Mouse (Mus musculus) MEL (cell line): ENCODE data around the gene 1700023F06Rik. TPM values are rescaled to one million over a fixed set of nuclear protein-coding genes. Genes with fewer than 3 reads are reported as not detected.

ENCODE experiments used
- DNase-seq: peaks from one replicate; pipeline ENCODE4 v3.0.0; 2011; ENCODE audit warnings: low read depth, low spot score
- H3K27ac ChIP-seq: 2 replicates; pipeline ENCODE4 v1.5.1; 2012; ENCODE audit warnings: low read depth, mild to moderate bottlenecking, control low read depth, low read length, moderate library complexity; ENCODE audit not compliant: control insufficient read depth
- H3K27me3 ChIP-seq, 2 experiments: fragments of 150-350 bp in 1 of 2; sonication (generic) in 1 of 2; 2 replicates each; pipeline ENCODE4 v1.6.1; 2012; ENCODE audit warnings: low read length in 2 of 2, mild to moderate bottlenecking in 2 of 2, improper control_type of control experiment in 1 of 2, moderate library complexity in 1 of 2; ENCODE audit not compliant: insufficient read depth in 2 of 2, control insufficient read depth in 1 of 2
- H3K36me3 ChIP-seq, 2 experiments: 2 replicates each; pipeline ENCODE4 v1.6.1; 2012 to 2014; ENCODE audit warnings: low read length in 2 of 2, improper control_type of control experiment in 1 of 2, inconsistent platforms in 1 of 2, mild to moderate bottlenecking in 1 of 2; ENCODE audit not compliant: insufficient read depth in 2 of 2, control insufficient read depth in 1 of 2
- H3K4me1 ChIP-seq, 2 experiments: fragments of 150-350 bp in 1 of 2; sonication (generic) in 1 of 2; 2 replicates each; pipeline ENCODE4 v1.6.1; 2012; ENCODE audit warnings: low read length in 2 of 2, improper control_type of control experiment in 1 of 2, mild to moderate bottlenecking in 1 of 2; ENCODE audit not compliant: insufficient read depth in 2 of 2, control insufficient read depth in 1 of 2
- H3K4me3 ChIP-seq, 2 experiments: fragments of 150-350 bp in 1 of 2; sonication (generic) in 1 of 2; 2 replicates each; pipeline ENCODE4 v1.5.1; 2012; ENCODE audit warnings: low read depth in 2 of 2, low read length in 2 of 2, mild to moderate bottlenecking in 2 of 2, moderate library complexity in 2 of 2, control low read depth in 1 of 2, improper control_type of control experiment in 1 of 2; ENCODE audit not compliant: control insufficient read depth in 1 of 2, insufficient read depth in 1 of 2
- H3K79me2 ChIP-seq: 2 replicates; pipeline ENCODE4 v1.6.1; 2012; ENCODE audit warnings: mild to moderate bottlenecking, low read length, moderate library complexity; ENCODE audit not compliant: control insufficient read depth, poor library complexity, insufficient read depth
- H3K9ac ChIP-seq: 2 replicates; pipeline ENCODE4 v1.6.1; 2012; ENCODE audit warnings: low read depth, mild to moderate bottlenecking, control low read depth, low read length, moderate library complexity; ENCODE audit not compliant: control insufficient read depth, poor library complexity, severe bottlenecking
- H3K9me3 ChIP-seq: fragments of 150-350 bp; sonication (generic); replicated peaks from 2 replicates; pipeline ENCODE4 v1.6.1; 2012; ENCODE audit warnings: mild to moderate bottlenecking, low read length, improper control_type of control experiment, moderate library complexity; ENCODE audit not compliant: insufficient read depth
- BHLHE40 ChIP-seq: IDR thresholded peaks from 2 replicates; pipeline ENCODE4 v1.6.1; 2012; ENCODE audit warnings: low read depth, mild to moderate bottlenecking, inconsistent platforms, low read length, improper control_type of control experiment, borderline replicate concordance
- CHD2 ChIP-seq: IDR thresholded peaks from 2 replicates; pipeline ENCODE4 v1.6.1; 2011; ENCODE audit warnings: low read length, improper control_type of control experiment
- CTCF ChIP-seq, 3 experiments: IDR thresholded peaks in 2 of 3; conservative IDR thresholded peaks in 1 of 3; 2 replicates each; pipeline ENCODE4 v1.5.1; 2011 to 2012; ENCODE audit warnings: low read length in 3 of 3, low read depth in 2 of 3, mild to moderate bottlenecking in 2 of 3, improper control_type of control experiment in 1 of 3, inconsistent platforms in 1 of 3, mixed read lengths in 1 of 3, moderate library complexity in 1 of 3; ENCODE audit not compliant: control insufficient read depth in 1 of 3, insufficient read depth in 1 of 3, poor library complexity in 1 of 3, severe bottlenecking in 1 of 3
- EP300 ChIP-seq, 2 experiments: IDR thresholded peaks; 2 replicates each; pipeline ENCODE4 v1.6.1; 2011; ENCODE audit warnings: improper control_type of control experiment in 2 of 2, low read length in 2 of 2, low read depth in 1 of 2, mild to moderate bottlenecking in 1 of 2
- GABPA ChIP-seq: IDR thresholded peaks from 2 replicates; pipeline ENCODE4 v1.6.1; 2012; ENCODE audit warnings: low read depth, mild to moderate bottlenecking, inconsistent platforms, low read length, improper control_type of control experiment, moderate library complexity
- GATA1 ChIP-seq: IDR thresholded peaks from 2 replicates; pipeline ENCODE4 v1.6.1; 2011; ENCODE audit warnings: low read depth, low read length, improper control_type of control experiment
- JUND ChIP-seq: IDR thresholded peaks from 2 replicates; pipeline ENCODE4 v1.6.1; 2011; ENCODE audit warnings: low read depth, mild to moderate bottlenecking, improper control_type of control experiment, low read length
- KAT2A ChIP-seq: conservative IDR thresholded peaks from 2 replicates; pipeline ENCODE4 v1.6.1; 2012; ENCODE audit warnings: low read depth, low read length, improper control_type of control experiment, inconsistent platforms
- MYC ChIP-seq: IDR thresholded peaks from 2 replicates; pipeline ENCODE4 v1.6.1; 2011; ENCODE audit warnings: low read depth, mild to moderate bottlenecking, low read length, improper control_type of control experiment, moderate library complexity
- NRF1 ChIP-seq: IDR thresholded peaks from 2 replicates; pipeline ENCODE4 v1.6.1; 2014; ENCODE audit warnings: low read depth, mild to moderate bottlenecking, inconsistent platforms, low read length, improper control_type of control experiment, moderate library complexity; ENCODE audit not compliant: poor library complexity, insufficient read depth, severe bottlenecking
- POLR2A ChIP-seq, 2 experiments: IDR thresholded peaks; 2 replicates each; pipeline ENCODE4 v1.6.1; 2011 to 2012; ENCODE audit warnings: low read length in 2 of 2, mild to moderate bottlenecking in 2 of 2, control low read depth in 1 of 2, improper control_type of control experiment in 1 of 2, low read depth in 1 of 2, moderate library complexity in 1 of 2; ENCODE audit not compliant: control insufficient read depth in 1 of 2, insufficient read depth in 1 of 2, poor library complexity in 1 of 2
- POLR2AphosphoS2 ChIP-seq: IDR thresholded peaks from 2 replicates; pipeline ENCODE4 v1.6.1; 2011; ENCODE audit warnings: low read length, improper control_type of control experiment
- RCOR1 ChIP-seq: IDR thresholded peaks from 2 replicates; pipeline ENCODE4 v1.6.1; 2012; ENCODE audit warnings: low read depth, mild to moderate bottlenecking, inconsistent platforms, low read length, improper control_type of control experiment
- TAL1 ChIP-seq: IDR thresholded peaks from 2 replicates; pipeline ENCODE4 v1.6.1; 2012; ENCODE audit warnings: mild to moderate bottlenecking, inconsistent platforms, low read length, moderate library complexity, mixed read lengths
- TBP ChIP-seq: IDR thresholded peaks from 2 replicates; pipeline ENCODE4 v1.8.0; 2011; ENCODE audit warnings: low read depth, low read length, improper control_type of control experiment
- TCF12 ChIP-seq: IDR thresholded peaks from 2 replicates; pipeline ENCODE4 v1.6.1; 2014; ENCODE audit warnings: low read depth, mild to moderate bottlenecking, inconsistent platforms, low read length, improper control_type of control experiment, moderate library complexity
- USF2 ChIP-seq, 2 experiments: IDR thresholded peaks; 2 replicates each; pipeline ENCODE4 v1.6.1; 2011 to 2012; ENCODE audit warnings: improper control_type of control experiment in 2 of 2, low read length in 2 of 2, borderline replicate concordance in 1 of 2, inconsistent platforms in 1 of 2, low read depth in 1 of 2, mild to moderate bottlenecking in 1 of 2; ENCODE audit not compliant: insufficient read depth in 1 of 2
- ZKSCAN1 ChIP-seq: IDR thresholded peaks from 2 replicates; pipeline ENCODE4 v1.6.1; 2012; ENCODE audit warnings: low read depth, mild to moderate bottlenecking, inconsistent platforms, low read length, improper control_type of control experiment, moderate library complexity
- ZMIZ1 ChIP-seq: IDR thresholded peaks from 2 replicates; pipeline ENCODE4 v1.6.1; 2012; ENCODE audit warnings: low read depth, mild to moderate bottlenecking, inconsistent platforms, low read length, improper control_type of control experiment, moderate library complexity
- polyA plus RNA-seq, 2 experiments: library from polyadenylated mRNA; stranded (reverse) in 1 of 2; unstranded in 1 of 2; fragments of >175 nt in 1 of 2; fragments of >200 nt in 1 of 2; gene quantifications; 2 replicates each; pipeline versions ENCODE4 v1.2.1 to v1.2.4; 2012; ENCODE audit warnings: low replicate concordance in 2 of 2, low read depth in 1 of 2; ENCODE audit not compliant: insufficient read length in 2 of 2, insufficient read depth in 1 of 2, missing spikeins in 1 of 2
- total RNA-seq: library from RNA; depleted of rRNA; stranded (reverse); fragments of 300-350 nt; gene quantifications from 2 replicates; pipeline ENCODE4 v1.2.3, GENCODE M21; 2012

The 1700023F06Rik gene
- total and polyA plus RNA-seq, 3 experiments, result not detected

DNA sequence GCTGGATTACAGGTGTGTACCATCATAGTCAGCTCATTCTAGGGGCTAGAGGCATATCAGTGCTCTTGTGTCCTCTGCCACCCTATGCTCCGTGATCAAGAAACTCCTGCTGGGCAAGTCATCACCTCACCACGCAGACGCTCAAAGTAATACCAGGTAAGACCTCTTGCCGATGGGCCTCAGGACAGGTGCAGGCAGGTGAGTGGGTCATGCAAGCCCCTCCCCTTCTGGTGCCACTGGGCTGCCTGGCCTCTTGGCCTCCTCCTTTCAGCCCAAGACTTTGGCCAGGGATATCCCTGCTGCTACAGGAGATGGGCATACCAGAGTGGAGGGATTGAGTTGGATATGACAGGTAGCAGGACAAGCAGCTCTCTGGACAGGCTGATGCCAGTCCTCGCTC lies 10.9 kb upstream of the 1700023F06Rik start:
- H3K36me3 ChIP-seq, result peaks cover 0 to 7% of the 10 kb centered on the region in 2 experiments; a peak in 2 of 4 replicates
- TF ChIP-seq GABPA (no peak), JUND (no peak), CTCF (IDR thresholded peaks at IDR 0.05 in 2 of 3, conservative IDR thresholded peaks at IDR 0.05 in 1 of 3; ENCODE audit: control insufficient read depth in 1 of 3, insufficient read depth in 1 of 3, low read depth in 2 of 3, low read length in 3 of 3, poor library complexity in 1 of 3, severe bottlenecking in 1 of 3) (no peak), NRF1 (no peak), TAL1 (no peak)

GRCm38 (mm10) chr11:103218517-103218901 lies 10.2 kb upstream of the 1700023F06Rik start:
- Histone ChIP-seq H3K4me3 (no peak overlapping the region), H3K9ac (no peak overlapping the region), H3K27me3 (no peaks in the 10 kb centered on the region), H3K9me3 (no peaks in the 10 kb centered on the region), H3K36me3 (peaks cover 0 to 7% of the 10 kb centered on the region in 2 experiments; a peak in 2 of 4 replicates), H3K79me2 (no peaks in the 10 kb centered on the region), H3K4me1 (peaks cover 0 to 9% of the 10 kb centered on the region in 2 experiments; a peak in 3 of 4 replicates), H3K27ac (no peak overlapping the region)
- no peak for DNase-seq
- TF ChIP-seq GABPA (no peak), BHLHE40 (no peak), MYC (no peak), RCOR1 (no peak), ZKSCAN1 (no peak), USF2 (IDR thresholded peaks at IDR 0.05; ENCODE audit: borderline replicate concordance in 1 of 2, insufficient read depth in 1 of 2, low read depth in 1 of 2, low read length in 2 of 2) (no peak), ZMIZ1 (no peak), POLR2AphosphoS2 (no peak), EP300 (IDR thresholded peaks at IDR 0.05; ENCODE audit: low read depth in 1 of 2, low read length in 2 of 2) (no peak), GATA1 (no peak), POLR2A (IDR thresholded peaks at IDR 0.05; ENCODE audit: control insufficient read depth in 1 of 2, insufficient read depth in 1 of 2, low read depth in 1 of 2, low read length in 2 of 2, poor library complexity in 1 of 2) (no peak), CHD2 (no peak), TBP (no peak), TCF12 (no peak), KAT2A (no peak)

More for the DNA sequence above, 10.9 kb upstream of the 1700023F06Rik start:
- peaks cover 0 to 9% of the 10 kb centered on the region in 2 experiments; a peak in 3 of 4 replicates for H3K4me1 ChIP-seq
- no peaks in the 10 kb centered on the region for H3K79me2 ChIP-seq
- no peak for DNase-seq
- no peak overlapping the region for H3K4me3 ChIP-seq
- H3K9me3 ChIP-seq, result no peaks in the 10 kb centered on the region
- no peak overlapping the region for H3K27ac ChIP-seq
- no peak overlapping the region for H3K9ac ChIP-seq
- no peaks in the 10 kb centered on the region for H3K27me3 ChIP-seq
